Mouse (Mus musculus) heart, embryonic 16.5 days (tissue): ENCODE results near the gene Sbf2. TPM values are rescaled to one million over a fixed set of nuclear protein-coding genes. Genes with fewer than 3 reads are reported as not detected.
A peak's percentile ranks its signal among the peaks of the same experiment; 100 is the strongest.

Source experiments
- ATAC-seq: fragments of 200-750 bp; cut with Nextera tagmentation; replicated peaks from 2 replicates; pipeline ENCODE4 v1.8.0; 2017; ENCODE audit warnings: moderate number of reproducible peaks; ENCODE audit not compliant: insufficient read depth, low FRiP score; ENCODE audit errors: extremely low read depth
- H3K27ac ChIP-seq: fragments of 300-500 bp; sonication (generic); 2 replicates; pipeline ENCODE4 v1.5.1; 2014; ENCODE audit warnings: mild to moderate bottlenecking, low read length, control low read depth, moderate library complexity
- H3K27me3 ChIP-seq: fragments of 300-500 bp; sonication (generic); 2 replicates; pipeline ENCODE4 v1.6.1; 2014; ENCODE audit warnings: low read length, mixed read lengths; ENCODE audit not compliant: control insufficient read depth, insufficient read depth
- H3K36me3 ChIP-seq: fragments of 300-500 bp; sonication (generic); 2 replicates; pipeline ENCODE4 v1.6.1; 2014; ENCODE audit not compliant: control insufficient read depth, insufficient read depth
- H3K4me1 ChIP-seq: fragments of 300-500 bp; sonication (generic); 2 replicates; pipeline ENCODE4 v1.6.1; 2014; ENCODE audit warnings: low read length, mixed read lengths; ENCODE audit not compliant: control insufficient read depth, insufficient read depth
- H3K4me2 ChIP-seq: fragments of 300-500 bp; sonication (generic); 2 replicates; pipeline ENCODE4 v1.6.1; 2014; ENCODE audit warnings: low read depth, mild to moderate bottlenecking, control low read depth, low read length
- H3K4me3 ChIP-seq: fragments of 300-500 bp; sonication (generic); 2 replicates; pipeline ENCODE4 v1.5.1; 2014; ENCODE audit warnings: mild to moderate bottlenecking, control low read depth, low read length
- H3K9ac ChIP-seq: fragments of 300-500 bp; sonication (generic); 2 replicates; pipeline ENCODE4 v1.6.1; 2014; ENCODE audit warnings: low read length, control low read depth
- H3K9me3 ChIP-seq: fragments of 300-500 bp; sonication (generic); replicated peaks from 2 replicates; pipeline ENCODE4 v1.6.1; 2016; ENCODE audit warnings: low read length; ENCODE audit not compliant: control insufficient read depth
- WGBS: fragments of 180-500 bp; shearing (Covaris S2); extraction: QIAGEN DNeasy Blood & Tissue Kit; methylation state at CpG from one replicate; pipeline ENCODE4 v1.1.7; 2014; 5-methylcytosine and 5-hydroxymethylcytosine counted together
- polyA plus RNA-seq: library from polyadenylated mRNA; unstranded; fragments of >200 nt; fragmentation: Nextera tagmentation; extraction: Ambion mirVana; gene quantifications from 2 replicates; pipeline ENCODE4 v1.2.1, GENCODE M21; 2015

Gene Sbf2
- polyA plus RNA-seq, 1 experiment from 2014 or later, result 30.8 TPM

GRCm38 (mm10) chr7:110281435-110282256 is 333.1 kb downstream of the Sbf2 start:
- 79% methylated on average over 11 of the region's 11 CpGs for WGBS
- no peak overlapping the region for H3K4me3 ChIP-seq
- no peaks in the 10 kb centered on the region for H3K9me3 ChIP-seq

DNA sequence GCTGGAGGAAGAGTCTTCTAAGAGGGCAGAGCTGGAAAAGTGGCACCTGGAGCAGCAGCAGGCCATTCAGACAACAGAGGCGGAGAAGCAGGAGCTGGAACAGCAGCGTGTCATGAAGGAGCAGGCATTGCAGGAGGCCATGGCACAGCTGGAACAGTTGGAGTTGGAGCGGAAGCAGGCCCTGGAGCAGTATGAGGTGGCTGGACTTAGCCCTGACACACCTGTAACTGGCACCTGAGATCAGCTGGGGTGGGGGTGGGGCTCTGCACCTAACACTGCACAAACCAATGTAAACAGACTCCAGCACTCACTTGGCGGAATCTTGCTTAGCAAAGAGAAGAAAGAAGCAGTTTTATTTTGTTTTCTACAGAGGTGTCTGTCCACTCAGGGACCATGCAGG is 335.5 kb downstream of the Sbf2 start:
- Histone ChIP-seq H3K4me3 (no peak overlapping the region), H3K4me2 (no peak overlapping the region), H3K36me3 (peaks cover 41% of the 10 kb centered on the region), H3K9ac (no peak overlapping the region), H3K27ac (no peak overlapping the region), H3K27me3 (no peaks in the 10 kb centered on the region), H3K4me1 (0 out of 2 replicates have a peak, but pooled peaks cover 3% of the 10 kb centered on the region), H3K9me3 (no peaks in the 10 kb centered on the region)
- 90% methylated on average over 4 of the region's 4 CpGs for WGBS
- ATAC-seq, result no peak

More at GRCm38 (mm10) chr7:110281435-110282256, 333.1 kb downstream of the Sbf2 start:
- H3K9ac ChIP-seq, result no peak overlapping the region
- peaks cover 29% of the 10 kb centered on the region for H3K36me3 ChIP-seq
- no peak overlapping the region for H3K4me2 ChIP-seq
- no peak for ATAC-seq
- no peaks in the 10 kb centered on the region for H3K27me3 ChIP-seq
- no peak overlapping the region for H3K27ac ChIP-seq
- no peaks in the 10 kb centered on the region for H3K4me1 ChIP-seq

DNA sequence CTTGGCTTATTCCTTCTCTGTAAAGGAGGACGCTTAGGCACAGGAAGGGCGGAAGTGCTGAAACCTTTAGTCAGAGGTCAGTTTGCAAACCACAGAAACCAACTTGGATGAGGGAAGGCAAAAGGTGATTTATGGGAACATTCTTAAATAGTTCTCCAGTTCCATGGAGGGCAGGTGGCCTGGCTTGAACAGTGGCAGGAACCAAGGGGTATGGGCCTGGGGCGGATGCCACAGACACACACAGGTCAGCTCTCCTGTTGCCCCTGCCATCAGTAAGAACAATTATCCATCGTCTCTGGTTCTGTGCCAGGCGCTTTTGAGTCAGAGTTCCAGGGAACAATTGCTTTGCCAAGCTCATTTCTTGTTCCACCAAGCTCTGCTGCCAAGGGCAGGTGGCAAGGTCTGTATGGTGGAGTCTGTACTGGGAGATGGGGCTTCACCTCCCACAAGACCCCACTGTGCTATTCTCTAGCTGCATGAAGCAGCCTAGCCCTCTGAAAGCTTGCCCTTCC is 336.9 kb downstream of the Sbf2 start:
- no peak overlapping the region for H3K4me3 ChIP-seq
- H3K4me1 ChIP-seq, result 0 out of 2 replicates have a peak, but pooled peaks cover 3% of the 10 kb centered on the region
- H3K9ac ChIP-seq, result no peak overlapping the region
- no peak for ATAC-seq
- H3K4me2 ChIP-seq, result no peak overlapping the region
- H3K27ac ChIP-seq, result no peak overlapping the region
- 85% methylated on average over 5 of the region's 5 CpGs for WGBS
- peaks cover 43% of the 10 kb centered on the region for H3K36me3 ChIP-seq
- H3K9me3 ChIP-seq, result no peaks in the 10 kb centered on the region
- no peaks in the 10 kb centered on the region for H3K27me3 ChIP-seq

GRCm38 (mm10) chr7:110272434-110272833 is 342.3 kb downstream of the Sbf2 start:
- H3K27ac ChIP-seq, result no peak overlapping the region; the same call in 1 of the 2 replicates
- H3K36me3 ChIP-seq, result peaks cover 23% of the 10 kb centered on the region
- WGBS, result 77% methylated on average over 4 of the region's 4 CpGs
- H3K4me3 ChIP-seq, result no peak overlapping the region
- no peak overlapping the region for H3K4me2 ChIP-seq
- no peak for ATAC-seq
- no peaks in the 10 kb centered on the region for H3K9me3 ChIP-seq
- no peak overlapping the region for H3K9ac ChIP-seq
- H3K27me3 ChIP-seq, result no peaks in the 10 kb centered on the region
- peaks cover 7% of the 10 kb centered on the region; the same call in 1 of the 2 replicates for H3K4me1 ChIP-seq

DNA sequence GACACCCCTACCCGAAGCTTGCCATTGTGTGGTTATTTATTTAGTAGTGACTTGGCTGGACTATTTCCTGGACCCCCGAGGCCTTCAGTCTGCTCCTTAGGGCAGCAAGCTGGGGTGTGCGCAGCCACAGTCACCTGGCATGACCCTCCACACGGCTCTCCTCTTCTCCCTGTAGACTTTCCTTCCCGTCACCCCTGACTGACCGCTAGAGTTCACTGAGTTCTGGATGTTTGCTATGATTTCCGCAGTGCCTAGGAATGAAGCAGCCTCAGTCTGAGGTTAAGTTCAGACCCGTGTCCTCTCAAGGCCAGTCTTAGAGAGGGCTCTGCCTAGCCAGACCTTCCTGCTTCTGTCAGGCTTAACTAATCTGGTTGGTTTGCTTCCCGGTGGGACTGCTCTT is 342.9 kb downstream of the Sbf2 start:
- no peak overlapping the region for H3K4me2 ChIP-seq
- H3K27ac ChIP-seq, result peak overlapping the region; percentile 8; the same call in 1 of the 2 replicates
- H3K4me3 ChIP-seq, result no peak overlapping the region
- no peak overlapping the region for H3K9ac ChIP-seq
- no peaks in the 10 kb centered on the region for H3K27me3 ChIP-seq
- peaks cover 7% of the 10 kb centered on the region; the same call in 1 of the 2 replicates for H3K4me1 ChIP-seq
- peaks cover 23% of the 10 kb centered on the region for H3K36me3 ChIP-seq
- no peak for ATAC-seq
- no peaks in the 10 kb centered on the region for H3K9me3 ChIP-seq
- 67% methylated on average over 9 of the region's 9 CpGs for WGBS

DNA sequence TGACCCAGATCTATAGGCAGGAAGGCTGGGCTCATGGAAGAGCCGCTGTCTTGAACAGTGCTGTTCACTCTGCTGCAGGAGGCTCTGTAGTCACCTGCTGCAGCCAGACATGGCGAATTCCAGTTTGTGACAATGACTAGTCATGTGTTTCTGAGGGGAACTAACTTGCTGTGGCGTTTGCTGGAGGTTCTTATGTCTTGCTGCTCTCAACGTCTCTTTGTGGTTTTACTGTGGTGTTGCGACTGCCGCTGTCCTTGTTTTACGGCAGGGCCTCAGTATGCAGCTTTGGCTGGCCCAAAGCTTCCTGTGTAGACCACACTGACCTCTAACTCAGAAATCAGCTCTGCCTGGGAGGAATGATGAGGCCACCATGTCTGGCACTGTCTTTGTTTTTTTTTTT is 344.3 kb downstream of the Sbf2 start:
- ATAC-seq, result no peak; the same call in 1 of the 2 replicates
- Histone ChIP-seq H3K36me3 (peaks cover 17% of the 10 kb centered on the region), H3K27me3 (no peaks in the 10 kb centered on the region), H3K9me3 (no peaks in the 10 kb centered on the region), H3K4me2 (no peak overlapping the region), H3K4me3 (no peak overlapping the region), H3K27ac (peak overlapping the region; percentile 26; the same call in 1 of the 2 replicates), H3K4me1 (peaks cover 7% of the 10 kb centered on the region; the same call in 1 of the 2 replicates), H3K9ac (no peak overlapping the region)
- 83% methylated on average over 7 of the region's 7 CpGs for WGBS

DNA sequence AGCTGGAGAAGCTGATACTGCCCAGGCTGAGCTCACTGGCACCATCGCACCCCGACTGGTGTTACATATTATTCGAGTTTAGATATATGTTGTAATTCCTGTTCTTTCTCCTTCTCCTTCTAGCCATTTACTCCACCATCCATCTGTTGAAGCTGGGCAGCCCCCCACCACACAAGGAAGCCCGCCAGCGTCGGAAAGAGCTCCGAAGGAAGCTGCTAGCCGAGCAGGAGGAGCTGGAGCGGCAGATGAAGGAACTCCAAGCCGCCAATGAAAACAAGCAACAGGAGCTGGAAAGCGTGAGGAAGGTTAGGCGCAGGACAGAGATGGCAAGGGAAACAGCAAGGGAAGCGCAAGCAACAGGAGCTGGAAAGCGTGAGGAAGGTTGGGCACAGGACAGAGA is 344.9 kb downstream of the Sbf2 start:
- no peak overlapping the region for H3K4me2 ChIP-seq
- H3K9me3 ChIP-seq, result no peaks in the 10 kb centered on the region
- peaks cover 14% of the 10 kb centered on the region for H3K36me3 ChIP-seq
- H3K4me1 ChIP-seq, result peaks cover 7% of the 10 kb centered on the region; the same call in 1 of the 2 replicates
- H3K27me3 ChIP-seq, result no peaks in the 10 kb centered on the region
- 76% methylated on average over 14 of the region's 14 CpGs for WGBS
- no peak overlapping the region for H3K9ac ChIP-seq
- no peak overlapping the region for H3K4me3 ChIP-seq
- H3K27ac ChIP-seq, result peak overlapping the region; percentile 26
- no peak for ATAC-seq

GRCm38 (mm10) chr7:110268511-110268910 is 346.2 kb downstream of the Sbf2 start:
- no peak overlapping the region for H3K9ac ChIP-seq
- H3K36me3 ChIP-seq, result peaks cover 9% of the 10 kb centered on the region
- no peaks in the 10 kb centered on the region for H3K9me3 ChIP-seq
- H3K27me3 ChIP-seq, result no peaks in the 10 kb centered on the region
- no peak overlapping the region for H3K27ac ChIP-seq
- no peak overlapping the region for H3K4me2 ChIP-seq
- H3K4me3 ChIP-seq, result no peak overlapping the region
- H3K4me1 ChIP-seq, result peaks cover 7% of the 10 kb centered on the region; the same call in 1 of the 2 replicates
- WGBS, result 79% methylated on average over 4 of the region's 4 CpGs
- ATAC-seq, result no peak

DNA sequence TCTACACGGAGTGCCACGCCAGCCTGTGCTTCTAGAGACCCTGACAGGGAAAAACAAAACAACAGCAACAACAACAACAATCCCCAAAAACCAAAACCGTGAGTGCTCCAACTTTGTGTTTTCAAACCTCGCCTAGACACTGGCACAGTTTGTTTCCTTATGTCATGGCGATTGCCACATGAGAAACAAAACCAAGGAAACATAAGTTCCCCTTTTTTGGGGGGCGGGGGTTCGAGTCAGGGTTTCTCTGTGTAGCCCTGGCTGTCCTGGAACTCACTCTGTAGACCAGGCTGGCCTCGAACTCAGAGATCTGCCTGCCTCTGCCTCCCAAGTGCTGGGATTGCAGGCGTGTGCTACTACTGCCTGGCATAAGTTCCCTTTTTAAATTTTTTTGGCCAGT is 346.7 kb downstream of the Sbf2 start:
- Histone ChIP-seq H3K4me2 (no peak overlapping the region), H3K9ac (no peak overlapping the region), H3K4me1 (peaks cover 7% of the 10 kb centered on the region; the same call in 1 of the 2 replicates), H3K27me3 (no peaks in the 10 kb centered on the region), H3K9me3 (no peaks in the 10 kb centered on the region), H3K36me3 (peaks cover 9% of the 10 kb centered on the region), H3K27ac (no peak overlapping the region), H3K4me3 (no peak overlapping the region)
- no peak for ATAC-seq
- 90% methylated on average over 9 of the region's 9 CpGs for WGBS
